Mouse (Mus musculus) limb, embryonic 14.5 days (tissue): ENCODE results near the gene Clec12a. TPM values are rescaled to one million over a fixed set of nuclear protein-coding genes. Genes with fewer than 3 reads are reported as not detected.

Experiments used
- ATAC-seq: fragments of 200-750 bp; cut with Nextera tagmentation; 2 replicates; pipeline ENCODE4 v1.8.0; 2017; ENCODE audit warnings: low read depth, moderate number of reproducible peaks, moderate TSS enrichment; ENCODE audit not compliant: low FRiP score
- DNase-seq: peaks from one replicate; pipeline ENCODE4 v3.0.0-alpha.2; 2015; ENCODE audit warnings: low spot score
- H3K27ac ChIP-seq: fragments of 300-500 bp; sonication (generic); replicated peaks from 2 replicates; pipeline ENCODE4 v1.5.1; 2014; ENCODE audit warnings: low read depth, mild to moderate bottlenecking, low read length, moderate library complexity, mixed read lengths
- H3K27me3 ChIP-seq: fragments of 300-500 bp; sonication (generic); 2 replicates; pipeline ENCODE4 v1.6.1; 2014; ENCODE audit warnings: low read length, mixed read lengths; ENCODE audit not compliant: control insufficient read depth, insufficient read depth
- H3K36me3 ChIP-seq: fragments of 300-500 bp; sonication (generic); 2 replicates; pipeline ENCODE4 v1.6.1; 2014; ENCODE audit warnings: mild to moderate bottlenecking, low read length, moderate library complexity, mixed read lengths; ENCODE audit not compliant: control insufficient read depth, insufficient read depth
- H3K4me1 ChIP-seq: fragments of 300-500 bp; sonication (generic); 2 replicates; pipeline ENCODE4 v1.6.1; 2014; ENCODE audit warnings: antibody characterized with exemption, low read length, mixed read lengths; ENCODE audit not compliant: control insufficient read depth, insufficient read depth
- H3K4me2 ChIP-seq: fragments of 300-500 bp; sonication (generic); replicated peaks from 2 replicates; pipeline ENCODE4 v1.6.1; 2014; ENCODE audit warnings: low read depth, mild to moderate bottlenecking, low read length, moderate library complexity; ENCODE audit not compliant: severe bottlenecking
- H3K4me3 ChIP-seq: fragments of 300-500 bp; sonication (generic); replicated peaks from 2 replicates; pipeline ENCODE4 v1.5.1; 2014; ENCODE audit warnings: low read length
- H3K9ac ChIP-seq: fragments of 300-500 bp; sonication (generic); 2 replicates; pipeline ENCODE4 v1.6.1; 2014; ENCODE audit warnings: mild to moderate bottlenecking, low read depth, low read length, moderate library complexity; ENCODE audit not compliant: severe bottlenecking
- H3K9me3 ChIP-seq: fragments of 300-500 bp; sonication (generic); 2 replicates; pipeline ENCODE4 v1.6.1; 2016; ENCODE audit warnings: low read length; ENCODE audit not compliant: control insufficient read depth
- POLR2A ChIP-seq: fragments of 200-500 bp; IDR thresholded peaks from 2 replicates; pipeline ENCODE4 v1.8.0; 2012; ENCODE audit warnings: inconsistent platforms, mild to moderate bottlenecking, moderate library complexity, borderline replicate concordance; ENCODE audit not compliant: insufficient read depth, insufficient read length; ENCODE audit errors: extremely low read depth
- WGBS: fragments of 180-500 bp; shearing (Covaris S2); extraction: QIAGEN DNeasy Blood & Tissue Kit; methylation state at CpG from one replicate; pipeline ENCODE4 v1.1.7; 2014; 5-methylcytosine and 5-hydroxymethylcytosine counted together
- polyA plus RNA-seq, 2 experiments: library from polyadenylated mRNA; depleted of rRNA in 1 of 2; stranded (reverse) in 1 of 2; unstranded in 1 of 2; fragments of >200 nt; fragmentation: Nextera tagmentation in 1 of 2; extraction: Ambion mirVana in 1 of 2; gene quantifications; 2 replicates each; pipeline versions ENCODE4 v1.2.1 to v1.2.3; 2012 to 2014

The Clec12a gene
- polyA plus RNA-seq, 2 experiments: 1.1 to 1.5 TPM

DNA sequence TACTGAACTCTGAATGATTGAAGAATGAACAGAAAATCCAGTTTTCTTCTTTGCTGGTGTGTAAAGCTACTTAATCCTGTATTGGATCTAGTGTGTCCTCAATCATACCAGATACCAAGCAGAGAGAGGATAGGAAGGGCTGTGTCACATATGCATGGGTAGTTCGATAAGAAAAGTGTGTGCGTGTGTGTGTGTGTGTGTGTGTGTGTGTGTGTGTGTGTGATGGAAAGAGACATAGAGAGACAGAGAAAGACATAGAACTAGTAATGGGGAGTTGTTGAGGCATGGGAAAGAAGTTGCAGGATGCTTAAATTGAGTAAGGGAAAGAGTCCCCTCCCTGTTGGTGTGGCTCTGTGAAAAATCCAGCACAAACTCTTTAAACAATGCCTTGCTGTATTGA lies 43.3 kb downstream of the Clec12a start, which contains the start of gene Clec12b:
Clec12b (minus strand) TSS at position 101 of the 400 bp plus-strand sequence.
- H3K36me3 ChIP-seq: no peaks in the 10 kb centered on the region
- DNase-seq (no peak), ATAC-seq (no peak)
- H3K9me3 ChIP-seq: no peaks in the 10 kb centered on the region
- H3K4me1 ChIP-seq: no peaks in the 10 kb centered on the region
- no peak within 1 kb of the TSS for H3K4me2 ChIP-seq
- WGBS: 82% methylated on average over 2 of the region's 2 CpGs
- H3K27ac ChIP-seq: no peak within 1 kb of the TSS
- H3K9ac ChIP-seq: no peak within 1 kb of the TSS
- no peak within 1 kb of the TSS for H3K4me3 ChIP-seq
- no peak for TF ChIP-seq POLR2A
- no peaks in the 10 kb centered on the region for H3K27me3 ChIP-seq

- no peaks in the 10 kb centered on the region for H3K4me1 ChIP-seq
- 28% methylated on average over 2 of the region's 2 CpGs for WGBS
These were observed 50.7 kb downstream of the Clec12a start for GRCm38 (mm10) chr6:129393087-129393720.

GRCm38 (mm10) chr6:129393732-129394131 lies 51.2 kb downstream of the Clec12a start:
- 77% methylated on average over 6 of the region's 6 CpGs for WGBS
- TF ChIP-seq POLR2A: no peak
- Histone ChIP-seq H3K9ac (no peak overlapping the region), H3K36me3 (no peaks in the 10 kb centered on the region), H3K4me1 (no peaks in the 10 kb centered on the region), H3K4me3 (no peak overlapping the region), H3K27ac (no peak overlapping the region), H3K27me3 (no peaks in the 10 kb centered on the region), H3K4me2 (no peak overlapping the region), H3K9me3 (no peaks in the 10 kb centered on the region)
- DNase-seq (no peak), ATAC-seq (no peak)

More at GRCm38 (mm10) chr6:129393087-129393720, 50.7 kb downstream of the Clec12a start:
- H3K27me3 ChIP-seq: no peaks in the 10 kb centered on the region
- H3K9me3 ChIP-seq: no peaks in the 10 kb centered on the region
- no peak overlapping the region for H3K4me3 ChIP-seq
- no peak overlapping the region for H3K4me2 ChIP-seq
- no peak overlapping the region for H3K9ac ChIP-seq
- no peak for TF ChIP-seq POLR2A
- H3K27ac ChIP-seq: no peak overlapping the region
- H3K36me3 ChIP-seq: no peaks in the 10 kb centered on the region
- ATAC-seq: no peak
- peak; percentile 51 for DNase-seq

DNA sequence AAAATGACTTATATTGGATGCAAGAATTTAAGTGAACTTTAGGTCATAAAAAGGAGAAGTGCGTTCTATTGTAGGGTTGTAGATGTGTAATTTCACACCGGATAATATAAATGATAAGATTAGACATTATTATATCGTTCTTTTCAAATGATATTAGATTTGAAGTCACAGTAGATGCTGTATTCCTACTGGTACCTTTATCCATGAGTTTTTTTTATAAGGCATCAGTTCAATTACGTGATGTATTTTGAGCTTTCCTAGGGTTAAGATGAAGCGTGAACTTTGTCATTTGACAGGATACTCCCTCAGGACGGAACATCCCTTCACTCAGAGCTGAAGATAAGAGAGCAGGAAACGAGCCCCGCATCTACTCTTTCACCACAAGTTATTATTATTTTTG lies 54.5 kb downstream of the Clec12a start, which contains the start of gene Clec1b:
Clec1b (plus strand) TSS at position 301 of the 400 bp plus-strand sequence.
- Histone ChIP-seq H3K4me2 (no peak within 1 kb of the TSS), H3K4me1 (no peaks in the 10 kb centered on the region), H3K9me3 (no peaks in the 10 kb centered on the region), H3K27ac (no peak within 1 kb of the TSS), H3K4me3 (no peak within 1 kb of the TSS), H3K36me3 (no peaks in the 10 kb centered on the region), H3K27me3 (no peaks in the 10 kb centered on the region), H3K9ac (no peak within 1 kb of the TSS)
- DNase-seq: no peak
- WGBS: 87% methylated on average over 8 of the region's 8 CpGs
- no peak for TF ChIP-seq POLR2A
- no peak for ATAC-seq

DNA sequence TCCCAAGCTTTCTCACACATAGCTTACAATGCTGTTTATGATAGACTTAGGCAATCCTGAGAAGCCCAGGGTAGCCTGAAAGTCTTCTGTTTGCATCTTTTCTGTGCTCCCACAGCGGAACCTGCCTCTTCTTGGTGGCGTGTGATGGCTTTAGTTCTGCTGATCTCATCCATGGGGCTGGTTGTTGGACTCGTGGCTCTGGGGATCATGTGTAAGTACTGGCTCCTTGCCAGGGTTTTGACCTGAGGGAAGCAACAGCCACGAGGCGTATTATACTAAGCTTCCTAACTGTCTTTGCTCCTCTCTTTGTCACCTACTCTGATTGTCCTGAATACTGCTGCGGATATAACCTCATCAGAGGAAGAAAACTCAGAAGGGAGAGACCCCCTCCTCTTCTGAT lies 57.5 kb downstream of the Clec12a start:
- H3K36me3 ChIP-seq: no peaks in the 10 kb centered on the region

GRCm38 (mm10) chr6:129402404-129402803 lies 59.9 kb downstream of the Clec12a start:
- Histone ChIP-seq H3K4me1 (no peaks in the 10 kb centered on the region), H3K9ac (no peak overlapping the region), H3K4me3 (no peak overlapping the region), H3K4me2 (no peak overlapping the region), H3K9me3 (no peaks in the 10 kb centered on the region), H3K36me3 (no peaks in the 10 kb centered on the region), H3K27me3 (no peaks in the 10 kb centered on the region), H3K27ac (no peak overlapping the region)
- 95% methylated on average over 2 of the region's 2 CpGs for whole genome bisulfite sequencing
- ATAC-seq (no peak), DNase-seq (no peak)
- no peak for TF ChIP-seq POLR2A

More for the DNA sequence above, 57.5 kb downstream of the Clec12a start:
- 65% methylated on average over 6 of the region's 6 CpGs for WGBS
- Histone ChIP-seq H3K27ac (no peak overlapping the region), H3K4me2 (no peak overlapping the region), H3K27me3 (no peaks in the 10 kb centered on the region), H3K9ac (no peak overlapping the region), H3K4me3 (no peak overlapping the region), H3K4me1 (no peaks in the 10 kb centered on the region), H3K9me3 (no peaks in the 10 kb centered on the region)
- no peak for ATAC-seq
- DNase-seq: no peak
- no peak for TF ChIP-seq POLR2A
